22 mouse cellular contexts compared by ENCODE assay signal in the genomic region with DNA sequence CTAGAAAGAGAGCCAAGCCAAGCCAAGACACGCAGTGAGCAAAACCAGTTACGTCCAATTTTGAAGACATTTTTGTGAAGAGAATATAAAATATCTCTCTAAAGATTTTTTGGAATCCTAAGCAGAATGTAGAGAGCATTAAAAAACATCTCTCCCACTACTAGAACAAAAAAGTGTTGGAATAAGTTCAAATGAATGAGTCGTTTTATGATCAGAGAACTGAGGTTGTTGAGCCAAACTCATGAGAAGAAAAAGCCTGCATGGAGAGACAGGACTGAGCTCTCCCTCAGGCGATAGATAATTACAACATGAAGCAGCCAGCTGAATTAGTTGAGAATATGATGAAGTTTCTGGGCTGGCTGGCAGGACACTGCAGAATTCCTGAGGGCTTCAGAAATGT. TPM values are rescaled to one million over a fixed set of nuclear protein-coding genes. Genes with fewer than 3 reads are reported as not detected.
"Had no signal": no experiment of that assay in that cellular context is flagged by ENCODE, and none has a peak within 500 bp of the region (broad histone marks: within the 10 kb centered on the region; RNA-seq: fewer than 3 reads in every experiment).

No protein-coding gene starts in this region.

- H3K4me3 ChIP-seq: limb, embryonic 15.5 days; neural tube, embryonic 12.5 days; neural tube, embryonic 15.5 days had no signal

- H3K9me3 ChIP-seq: limb, embryonic 15.5 days; neural tube, embryonic 12.5 days; neural tube, embryonic 15.5 days had no signal

- DNase-seq: kidney, adult 18-20 months; kidney, adult 9 months; kidney, postnatal 36 days; liver, postnatal 0 days; lung, embryonic 14.5 days; midbrain, embryonic 14.5 days; right cerebral cortex, adult 18-20 months; right cerebral cortex, postnatal 14 days; right cerebral cortex, postnatal 4 days; thymus, postnatal 25 days had no signal

- H3K4me1 ChIP-seq: neural tube, embryonic 12.5 days; neural tube, embryonic 15.5 days had no signal

- H3K27me3 ChIP-seq: limb, embryonic 15.5 days; neural tube, embryonic 12.5 days; neural tube, embryonic 15.5 days had no signal

- H3K36me3 ChIP-seq: limb, embryonic 15.5 days; neural tube, embryonic 12.5 days; neural tube, embryonic 15.5 days had no signal

- ATAC-seq: intestine, embryonic 16.5 days; liver, postnatal 0 days; lung, postnatal 0 days had no signal

- H3K27ac ChIP-seq: liver, embryonic 14.5 days; macrophage; neural tube, embryonic 12.5 days; neural tube, embryonic 15.5 days; stomach, postnatal 0 days had no signal

- H3K9ac ChIP-seq: limb, embryonic 15.5 days; liver, embryonic 14.5 days; liver, postnatal 0 days; lung, embryonic 14.5 days; neural tube, embryonic 12.5 days; neural tube, embryonic 15.5 days had no signal

- H3K4me2 ChIP-seq: limb, embryonic 15.5 days; liver, embryonic 11.5 days; lung, embryonic 14.5 days; midbrain, embryonic 11.5 days; neural tube, embryonic 12.5 days; neural tube, embryonic 15.5 days had no signal

RNA-seq across cellular contexts. Expression of gene Npy2r, which starts 49.9 kb away (rescaled TPM):
- total RNA-seq: megakaryocyte, adult 5-6 weeks had no signal
- polyA plus RNA-seq: liver, embryonic 14.5 days; liver, postnatal 0 days; macrophage; midbrain, embryonic 11.5 days; thymus, postnatal 0 days had no signal
